Mouse (Mus musculus): ENCODE results near the gene Zswim8.

- no peak for TF ChIP-seq POLR2A (IDR thresholded peaks at IDR 0.05; ENCODE audit: insufficient read depth, low read length)
- no peak for TF ChIP-seq CTCF (IDR thresholded peaks at IDR 0.05; ENCODE audit: low read depth, low read length)
Measured at GRCm38 (mm10) chr14:20701554-20701953, 5.8 kb upstream of the Zswim8 start.
